Mouse (Mus musculus) heart, embryonic 14.5 days (tissue): ENCODE measurements around the gene Tcea3. TPM values are rescaled to one million over a fixed set of nuclear protein-coding genes. Genes with fewer than 3 reads are reported as not detected.

Experiments
- ATAC-seq: fragments of 200-750 bp; cut with Nextera tagmentation; 2 replicates; pipeline ENCODE4 v1.8.0; 2017; ENCODE audit warnings: low read depth, moderate TSS enrichment; ENCODE audit not compliant: insufficient number of reproducible peaks, insufficient read depth, low FRiP score
- H3K27ac ChIP-seq, 2 experiments: fragments of 200-500 bp in 1 of 2; fragments of 300-500 bp in 1 of 2; sonication (generic) in 1 of 2; replicated peaks in 1 of 2; 2 replicates each; pipeline ENCODE4 v1.5.1; 2012 to 2014; ENCODE audit warnings: low read depth in 2 of 2, low read length in 2 of 2, control low read depth in 1 of 2, mild to moderate bottlenecking in 1 of 2, mixed read lengths in 1 of 2; ENCODE audit not compliant: control insufficient read depth in 1 of 2, insufficient read depth in 1 of 2
- H3K27me3 ChIP-seq: fragments of 300-500 bp; sonication (generic); 2 replicates; pipeline ENCODE4 v1.6.1; 2014; ENCODE audit warnings: mild to moderate bottlenecking, low read length, control low read depth; ENCODE audit not compliant: control insufficient read depth, insufficient read depth
- H3K36me3 ChIP-seq: fragments of 300-500 bp; sonication (generic); 2 replicates; pipeline ENCODE4 v1.6.1; 2014; ENCODE audit warnings: mild to moderate bottlenecking, control low read depth, low read length, mixed read lengths; ENCODE audit not compliant: control insufficient read depth, insufficient read depth
- H3K4me1 ChIP-seq, 2 experiments: fragments of 200-500 bp in 1 of 2; fragments of 300-500 bp in 1 of 2; sonication (generic) in 1 of 2; 2 replicates each; pipeline ENCODE4 v1.6.1; 2012 to 2014; ENCODE audit warnings: low read length in 2 of 2, control low read depth in 1 of 2, mixed read lengths in 1 of 2; ENCODE audit not compliant: control insufficient read depth in 2 of 2, insufficient read depth in 2 of 2
- H3K4me2 ChIP-seq: fragments of 300-500 bp; sonication (generic); 2 replicates; pipeline ENCODE4 v1.6.1; 2014; ENCODE audit warnings: mild to moderate bottlenecking, low read length
- H3K4me3 ChIP-seq, 2 experiments: fragments of 200-500 bp in 1 of 2; fragments of 300-500 bp in 1 of 2; sonication (generic) in 1 of 2; 2 replicates each; pipeline ENCODE4 v1.5.1; 2012 to 2014; ENCODE audit warnings: low read length in 2 of 2, mild to moderate bottlenecking in 2 of 2, control low read depth in 1 of 2, low read depth in 1 of 2, moderate library complexity in 1 of 2; ENCODE audit not compliant: control insufficient read depth in 1 of 2, insufficient read depth in 1 of 2
- H3K9ac ChIP-seq: fragments of 300-500 bp; sonication (generic); 2 replicates; pipeline ENCODE4 v1.6.1; 2014; ENCODE audit warnings: mild to moderate bottlenecking, low read length
- H3K9me3 ChIP-seq: fragments of 300-500 bp; sonication (generic); 2 replicates; pipeline ENCODE4 v1.6.1; 2016; ENCODE audit warnings: low read length, control low read depth; ENCODE audit not compliant: control insufficient read depth
- WGBS: fragments of 180-500 bp; shearing (Covaris S2); extraction: QIAGEN DNeasy Blood & Tissue Kit; methylation state at CpG from one replicate; pipeline ENCODE4 v1.1.7; 2014; 5-methylcytosine and 5-hydroxymethylcytosine counted together
- polyA plus RNA-seq: library from polyadenylated mRNA; unstranded; fragments of >200 nt; fragmentation: Nextera tagmentation; extraction: Ambion mirVana; gene quantifications from 2 replicates; pipeline ENCODE4 v1.2.1, GENCODE M21; 2014

The Tcea3 gene
- polyA plus RNA-seq, 1 experiment from 2014 or later: 74.6 TPM

- Histone ChIP-seq H3K4me1 (peaks cover 11 to 15% of the 10 kb centered on the region in 2 experiments; a peak in 3 of 4 replicates), H3K4me3 (no peak overlapping the region), H3K4me2 (no peak overlapping the region), H3K27me3 (no peaks in the 10 kb centered on the region), H3K9ac (no peak overlapping the region), H3K9me3 (no peaks in the 10 kb centered on the region), H3K27ac (peak overlapping the region; percentile 44 to 76; a peak in 2 of 4 replicates), H3K36me3 (peaks cover 9% of the 10 kb centered on the region)
- no peak for ATAC-seq
- WGBS: 58% methylated on average over 3 of the region's 3 CpGs
These were observed 12.4 kb downstream of the Tcea3 start for GRCm38 (mm10) chr4:136259916-136260315.

GRCm38 (mm10) chr4:136260491-136261180 lies 13.1 kb downstream of the Tcea3 start:
- ATAC-seq: peak; percentile 67
- H3K36me3 ChIP-seq: peaks cover 7% of the 10 kb centered on the region; the same call in 1 of the 2 replicates
- peaks cover 11 to 15% of the 10 kb centered on the region in 2 experiments; a peak in 3 of 4 replicates for H3K4me1 ChIP-seq
- peak overlapping the region; percentile 3; the same call in 1 of the 2 replicates for H3K9ac ChIP-seq
- no peaks in the 10 kb centered on the region for H3K27me3 ChIP-seq
- no peak overlapping the region for H3K4me3 ChIP-seq
- WGBS: 31% methylated on average over 10 of the region's 10 CpGs
- H3K27ac ChIP-seq: peak overlapping the region; percentile 76 to 90
- no peaks in the 10 kb centered on the region for H3K9me3 ChIP-seq
- H3K4me2 ChIP-seq: no peak overlapping the region

- H3K36me3 ChIP-seq: peaks cover 7% of the 10 kb centered on the region; the same call in 1 of the 2 replicates
- peaks cover 11 to 15% of the 10 kb centered on the region in 2 experiments; a peak in 3 of 4 replicates for H3K4me1 ChIP-seq
- no peak for ATAC-seq
- H3K9ac ChIP-seq: no peak overlapping the region
- peak overlapping the region; percentile 27 to 76 for H3K27ac ChIP-seq
- H3K4me3 ChIP-seq: no peak overlapping the region
- H3K9me3 ChIP-seq: no peaks in the 10 kb centered on the region
- WGBS: 55% methylated on average over 10 of the region's 10 CpGs
- no peaks in the 10 kb centered on the region for H3K27me3 ChIP-seq
- H3K4me2 ChIP-seq: no peak overlapping the region
These were observed 14.4 kb downstream of the Tcea3 start for GRCm38 (mm10) chr4:136261912-136262311.

- Histone ChIP-seq H3K4me1 (peaks cover 11 to 15% of the 10 kb centered on the region in 2 experiments; a peak in 3 of 4 replicates), H3K27ac (no peak overlapping the region), H3K4me2 (no peak overlapping the region), H3K9ac (no peak overlapping the region), H3K9me3 (no peaks in the 10 kb centered on the region), H3K27me3 (no peaks in the 10 kb centered on the region), H3K36me3 (peaks cover 7% of the 10 kb centered on the region; the same call in 1 of the 2 replicates), H3K4me3 (no peak overlapping the region)
- 96% methylated on average over 4 of the region's 4 CpGs for WGBS
- no peak for ATAC-seq
These were observed 16.0 kb downstream of the Tcea3 start for GRCm38 (mm10) chr4:136263555-136263954.

- Histone ChIP-seq H3K36me3 (peaks cover 3% of the 10 kb centered on the region; the same call in 1 of the 2 replicates), H3K4me1 (peaks cover 4 to 5% of the 10 kb centered on the region in 2 experiments; a peak in 2 of 4 replicates), H3K9ac (no peak overlapping the region), H3K4me3 (no peak overlapping the region), H3K27ac (no peak overlapping the region), H3K4me2 (no peak overlapping the region), H3K9me3 (no peaks in the 10 kb centered on the region), H3K27me3 (no peaks in the 10 kb centered on the region)
- ATAC-seq: no peak
- WGBS: 78% methylated on average over 9 of the region's 9 CpGs
These were observed 19.3 kb downstream of the Tcea3 start for GRCm38 (mm10) chr4:136266716-136267343.

GRCm38 (mm10) chr4:136268912-136269311 lies 21.4 kb downstream of the Tcea3 start:
- peaks cover 15% of the 10 kb centered on the region for H3K9me3 ChIP-seq
- no peak overlapping the region for H3K9ac ChIP-seq
- no peak overlapping the region for H3K4me3 ChIP-seq
- H3K4me2 ChIP-seq: no peak overlapping the region
- no peaks in the 10 kb centered on the region for H3K4me1 ChIP-seq
- H3K27ac ChIP-seq: no peak overlapping the region
- 96% methylated on average over 1 of the region's 1 CpGs for WGBS
- ATAC-seq: no peak
- H3K27me3 ChIP-seq: no peaks in the 10 kb centered on the region
- H3K36me3 ChIP-seq: peaks cover 8% of the 10 kb centered on the region; the same call in 1 of the 2 replicates

GRCm38 (mm10) chr4:136270648-136271047 lies 23.1 kb downstream of the Tcea3 start:
- 68% methylated on average over 8 of the region's 8 CpGs for WGBS
- no peaks in the 10 kb centered on the region for H3K27me3 ChIP-seq
- H3K36me3 ChIP-seq: peaks cover 21% of the 10 kb centered on the region; the same call in 1 of the 2 replicates
- H3K4me3 ChIP-seq: no peak overlapping the region
- no peaks in the 10 kb centered on the region for H3K4me1 ChIP-seq
- no peak overlapping the region for H3K9ac ChIP-seq
- no peak overlapping the region for H3K27ac ChIP-seq
- ATAC-seq: no peak
- H3K4me2 ChIP-seq: no peak overlapping the region
- peaks cover 15% of the 10 kb centered on the region for H3K9me3 ChIP-seq
